Mouse (Mus musculus): ENCODE measurements at regions not wholly inside any gene's neighbourhood (a gene's known extent, or its start where the extent isn't known, plus 50 kb on each side); places are given as distances from the start of the nearest gene placed in this dataset.
A peak's percentile ranks its signal among the peaks of the same experiment; 100 is the strongest.

- DNase-seq (ENCODE audit: extremely low spot score in 1 of 2, low spot score in 1 of 2) = no peak
Measured at GRCm38 (mm10) chr4:105910666-105911065, 121.0 kb downstream of the Gm12728 start.

GRCm38 (mm10) chr4:105911678-105912077, 122.0 kb downstream of the Gm12728 start:
- no peak for DNase-seq (ENCODE audit: extremely low spot score in 1 of 2, low spot score in 1 of 2)

GRCm38 (mm10) chr4:105912296-105912695, 122.6 kb downstream of the Gm12728 start:
- no peak for DNase-seq (ENCODE audit: extremely low spot score in 1 of 2, low spot score in 1 of 2)

- peak in 1 of 2 experiments; percentile 24 for DNase-seq (ENCODE audit: extremely low spot score in 1 of 2, low spot score in 1 of 2)
Measured at GRCm38 (mm10) chr4:105914996-105915395, 125.3 kb downstream of the Gm12728 start.

GRCm38 (mm10) chr4:105916229-105916628, 126.6 kb downstream of the Gm12728 start:
- DNase-seq (ENCODE audit: extremely low spot score in 1 of 2, low spot score in 1 of 2) = no peak

- no peak for DNase-seq (ENCODE audit: extremely low spot score in 1 of 2, low spot score in 1 of 2)
Measured at GRCm38 (mm10) chr4:105924781-105925382, 135.2 kb downstream of the Gm12728 start.

GRCm38 (mm10) chr4:105925506-105925905, 135.8 kb downstream of the Gm12728 start:
- DNase-seq (ENCODE audit: extremely low spot score in 1 of 2, low spot score in 1 of 2) = no peak

- no peak for DNase-seq (ENCODE audit: extremely low spot score in 1 of 2, low spot score in 1 of 2)
Measured at GRCm38 (mm10) chr4:105929658-105930057, 140.0 kb downstream of the Gm12728 start.

- DNase-seq (ENCODE audit: extremely low spot score in 1 of 2, low spot score in 1 of 2) = no peak
Measured at GRCm38 (mm10) chr4:105934971-105935370, 145.3 kb downstream of the Gm12728 start.

- DNase-seq (ENCODE audit: extremely low spot score in 1 of 2, low spot score in 1 of 2) = no peak
Measured at GRCm38 (mm10) chr4:105936755-105937514, 147.3 kb downstream of the Gm12728 start.

- DNase-seq (ENCODE audit: extremely low spot score in 1 of 2, low spot score in 1 of 2) = no peak
Measured at GRCm38 (mm10) chr4:105937587-105937986, 147.9 kb downstream of the Gm12728 start.

- DNase-seq (ENCODE audit: extremely low spot score in 1 of 2, low spot score in 1 of 2) = no peak
Measured at GRCm38 (mm10) chr4:105938886-105939285, 149.2 kb downstream of the Gm12728 start.

- no peak for DNase-seq (ENCODE audit: extremely low spot score in 1 of 2, low spot score in 1 of 2)
Measured at GRCm38 (mm10) chr4:105939636-105940199, 150.0 kb downstream of the Gm12728 start.

GRCm38 (mm10) chr4:105940891-105941290, 151.2 kb downstream of the Gm12728 start:
- no peak for DNase-seq (ENCODE audit: extremely low spot score in 1 of 2, low spot score in 1 of 2)

GRCm38 (mm10) chr4:105941785-105942184, 152.1 kb downstream of the Gm12728 start:
- DNase-seq (ENCODE audit: extremely low spot score in 1 of 2, low spot score in 1 of 2) = peak; percentile 53 to 76

GRCm38 (mm10) chr4:105944962-105945361, 155.3 kb downstream of the Gm12728 start:
- DNase-seq (ENCODE audit: extremely low spot score in 1 of 2, low spot score in 1 of 2) = no peak

- DNase-seq (ENCODE audit: extremely low spot score in 1 of 2, low spot score in 1 of 2) = no peak
Measured at GRCm38 (mm10) chr4:105945921-105946320, 156.3 kb downstream of the Gm12728 start.

GRCm38 (mm10) chr4:105948326-105948725, 158.7 kb downstream of the Gm12728 start:
- DNase-seq (ENCODE audit: extremely low spot score in 1 of 2, low spot score in 1 of 2) = no peak

GRCm38 (mm10) chr4:105952406-105952805, 162.7 kb downstream of the Gm12728 start:
- no peak for DNase-seq (ENCODE audit: extremely low spot score in 1 of 2, low spot score in 1 of 2)

GRCm38 (mm10) chr4:105956516-105956915, 166.8 kb downstream of the Gm12728 start:
- DNase-seq (ENCODE audit: extremely low spot score in 1 of 2, low spot score in 1 of 2) = no peak

GRCm38 (mm10) chr4:105958331-105958730, 168.7 kb downstream of the Gm12728 start:
- DNase-seq (ENCODE audit: extremely low spot score in 1 of 2, low spot score in 1 of 2) = no peak

Measured in layer of hippocampus, postnatal 25 days (tissue).